Mouse (Mus musculus) embryonic facial prominence, embryonic 11.5 days (tissue): ENCODE measurements around the gene Crabp2. TPM values are rescaled to one million over a fixed set of nuclear protein-coding genes. Genes with fewer than 3 reads are reported as not detected.

Experiments used
- ATAC-seq: fragments of 200-750 bp; cut with Nextera tagmentation; replicated peaks from 2 replicates; pipeline ENCODE4 v1.8.0; 2017; ENCODE audit warnings: low read depth; ENCODE audit not compliant: insufficient number of reproducible peaks, low FRiP score, low TSS enrichment
- DNase-seq: peaks from one replicate; pipeline ENCODE4 v3.0.0-alpha.2; 2015; ENCODE audit warnings: low spot score
- H3K27ac ChIP-seq: fragments of 300-500 bp; sonication (generic); replicated peaks from 2 replicates; pipeline ENCODE4 v1.5.1; 2014; ENCODE audit warnings: mild to moderate bottlenecking, low read depth, low read length, control low read depth
- H3K27me3 ChIP-seq: fragments of 300-500 bp; sonication (generic); 2 replicates; pipeline ENCODE4 v1.6.1; 2014; ENCODE audit warnings: mild to moderate bottlenecking, low read length, moderate library complexity, mixed read lengths; ENCODE audit not compliant: control insufficient read depth, insufficient read depth
- H3K36me3 ChIP-seq: fragments of 300-500 bp; sonication (generic); replicated peaks from 2 replicates; pipeline ENCODE4 v1.6.1; 2014; ENCODE audit warnings: low read depth, mild to moderate bottlenecking, low read length, moderate library complexity, mixed read lengths; ENCODE audit not compliant: control insufficient read depth, insufficient read depth
- H3K4me1 ChIP-seq: fragments of 300-500 bp; sonication (generic); 2 replicates; pipeline ENCODE4 v1.6.1; 2014; ENCODE audit warnings: low read length, mixed read lengths; ENCODE audit not compliant: control insufficient read depth, insufficient read depth
- H3K4me2 ChIP-seq: fragments of 300-500 bp; sonication (generic); 2 replicates; pipeline ENCODE4 v1.6.1; 2014; ENCODE audit warnings: low read depth, mild to moderate bottlenecking, control low read depth, low read length, moderate library complexity
- H3K4me3 ChIP-seq: fragments of 300-500 bp; sonication (generic); 2 replicates; pipeline ENCODE4 v1.5.1; 2014; ENCODE audit warnings: low read depth, low read length, control low read depth
- H3K9ac ChIP-seq: fragments of 300-500 bp; sonication (generic); replicated peaks from 2 replicates; pipeline ENCODE4 v1.6.1; 2014; ENCODE audit warnings: mild to moderate bottlenecking, control low read depth, low read length
- H3K9me3 ChIP-seq: fragments of 300-500 bp; sonication (generic); replicated peaks from 2 replicates; pipeline ENCODE4 v1.6.1; 2016; ENCODE audit warnings: mild to moderate bottlenecking, low read length, inconsistent platforms, mixed read lengths; ENCODE audit not compliant: control insufficient read depth
- WGBS: fragments of 180-500 bp; shearing (Covaris S2); extraction: QIAGEN DNeasy Blood & Tissue Kit; methylation state at CpG from one replicate; pipeline ENCODE4 v1.1.7; 2014; 5-methylcytosine and 5-hydroxymethylcytosine counted together
- polyA plus RNA-seq: library from polyadenylated mRNA; unstranded; fragments of >200 nt; fragmentation: Nextera tagmentation; extraction: Ambion mirVana; gene quantifications from 2 replicates; pipeline ENCODE4 v1.2.1, GENCODE M21; 2014

Gene Crabp2
- polyA plus RNA-seq, 1 experiment from 2014 or later = 642 TPM

DNA sequence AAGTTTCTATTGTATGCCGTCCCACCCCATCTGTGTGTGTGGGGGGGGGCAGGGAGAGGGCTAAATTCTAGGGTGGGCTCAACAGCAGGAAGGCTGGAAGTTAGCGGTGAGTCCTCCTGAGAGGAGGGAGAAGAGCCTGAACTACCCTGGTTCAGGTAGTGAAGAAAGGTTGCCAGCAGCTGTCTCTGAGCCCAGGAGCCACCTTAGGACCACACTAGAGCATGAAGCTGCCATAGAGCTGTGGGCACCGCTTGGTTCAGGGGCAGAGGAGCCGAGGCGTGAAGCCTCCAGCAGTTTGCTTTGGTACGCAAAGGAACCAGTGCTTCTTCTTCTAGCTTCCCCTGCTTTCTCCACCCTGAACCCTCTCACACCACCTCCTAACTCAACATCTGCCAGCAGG lies 35.2 kb downstream of the Crabp2 start:
- ATAC-seq = no peak
- DNase-seq = no peak
- H3K4me2 ChIP-seq = peak overlapping the region; percentile 2; the same call in 1 of the 2 replicates
- peak overlapping the region; percentile 22 for H3K9ac ChIP-seq
- 45% methylated on average over 6 of the region's 6 CpGs for WGBS
- no peaks in the 10 kb centered on the region for H3K9me3 ChIP-seq
- H3K4me1 ChIP-seq = peaks cover 17% of the 10 kb centered on the region
- H3K4me3 ChIP-seq = no peak overlapping the region
- no peaks in the 10 kb centered on the region; the same call in 1 of the 2 replicates for H3K27me3 ChIP-seq
- H3K36me3 ChIP-seq = no peaks in the 10 kb centered on the region
- peak overlapping the region; percentile 60 for H3K27ac ChIP-seq

DNA sequence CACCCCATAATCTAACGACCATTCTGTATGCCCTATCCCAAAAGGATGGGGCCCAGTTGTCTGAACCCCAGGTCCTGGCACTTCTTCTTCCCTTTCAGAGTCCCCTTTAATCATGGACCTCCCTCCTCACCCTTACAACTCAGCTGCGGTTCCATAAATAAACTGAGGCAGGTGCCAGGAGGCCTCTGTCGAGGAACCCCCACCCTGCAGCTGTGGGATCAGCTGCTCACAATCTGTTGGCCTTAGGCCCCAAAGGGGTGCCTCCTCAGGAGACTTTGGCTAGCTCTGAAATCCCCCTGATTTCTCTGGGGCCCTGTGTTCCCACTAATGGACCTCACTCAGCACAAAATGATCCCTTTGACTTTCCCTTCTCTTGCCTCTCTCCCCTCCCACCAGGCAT lies 35.6 kb downstream of the Crabp2 start:
- peaks cover 17% of the 10 kb centered on the region for H3K4me1 ChIP-seq
- no peak overlapping the region for H3K4me2 ChIP-seq
- no peak overlapping the region for H3K27ac ChIP-seq
- no peak overlapping the region for H3K4me3 ChIP-seq
- H3K9ac ChIP-seq = no peak overlapping the region
- H3K9me3 ChIP-seq = no peaks in the 10 kb centered on the region
- WGBS = 50% methylated on average over 3 of the region's 3 CpGs
- ATAC-seq (no peak), DNase-seq (no peak)
- no peaks in the 10 kb centered on the region for H3K36me3 ChIP-seq
- peaks cover 1% of the 10 kb centered on the region; the same call in 1 of the 2 replicates for H3K27me3 ChIP-seq

DNA sequence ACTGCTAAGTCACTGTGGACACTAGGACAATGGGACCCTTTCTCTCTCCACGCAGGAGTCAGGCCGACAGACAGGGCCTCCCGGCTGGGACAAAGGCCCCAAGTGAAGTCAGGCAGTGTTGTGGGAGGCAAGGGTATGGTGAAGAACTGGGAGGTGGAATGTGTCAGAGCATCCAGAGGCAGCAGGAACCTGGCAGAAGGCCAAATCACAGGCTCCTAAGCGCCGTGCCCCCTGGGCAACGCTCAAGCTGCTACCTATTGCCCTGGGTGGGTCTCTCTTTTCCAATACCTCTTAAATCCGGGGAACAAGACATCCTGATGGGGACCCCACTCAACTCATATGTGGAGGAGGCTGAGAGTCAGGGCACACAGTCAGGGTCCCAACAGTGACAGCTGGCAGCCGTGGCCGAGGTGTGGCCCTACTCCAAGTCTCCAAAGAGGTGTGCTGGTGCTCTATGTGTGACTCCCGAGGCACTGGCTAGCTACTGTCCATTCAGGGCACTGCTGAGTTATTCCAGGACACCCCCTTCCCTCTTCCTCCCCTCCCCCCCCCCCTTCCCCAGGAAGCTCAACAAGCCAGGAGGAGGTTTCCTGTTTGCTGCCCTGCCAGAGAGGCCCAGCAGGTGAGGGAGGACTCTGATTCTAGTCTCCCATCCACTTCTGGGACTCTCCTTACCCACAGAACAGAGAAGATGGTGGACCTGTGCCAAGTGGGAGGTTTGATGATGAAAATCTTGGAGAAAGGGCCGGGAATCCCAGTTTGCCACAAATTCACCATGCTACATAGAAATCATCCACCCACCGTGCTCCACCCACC lies 37.2 kb downstream of the Crabp2 start:
- Histone ChIP-seq H3K4me2 (no peak overlapping the region), H3K36me3 (no peaks in the 10 kb centered on the region), H3K9me3 (no peaks in the 10 kb centered on the region), H3K27me3 (peaks cover 9% of the 10 kb centered on the region), H3K9ac (no peak overlapping the region), H3K4me3 (no peak overlapping the region), H3K27ac (no peak overlapping the region), H3K4me1 (peaks cover 17% of the 10 kb centered on the region)
- 45% methylated on average over 12 of the region's 12 CpGs for WGBS
- DNase-seq = no peak
- ATAC-seq = no peak

GRCm38 (mm10) chr3:87986868-87987267 lies 38.4 kb downstream of the Crabp2 start:
- Histone ChIP-seq H3K27ac (no peak overlapping the region), H3K4me2 (peak overlapping the region; percentile 77), H3K36me3 (no peaks in the 10 kb centered on the region), H3K9me3 (no peaks in the 10 kb centered on the region), H3K9ac (peak overlapping the region; percentile 18; the same call in 1 of the 2 replicates), H3K4me3 (peak overlapping the region; percentile 27), H3K4me1 (peaks cover 17% of the 10 kb centered on the region), H3K27me3 (peaks cover 12% of the 10 kb centered on the region)
- peak; percentile 100 for DNase-seq
- under 1% methylated on average over 17 of the region's 17 CpGs for WGBS
- ATAC-seq = peak; percentile 79

GRCm38 (mm10) chr3:87987633-87988032 lies 39.2 kb downstream of the Crabp2 start:
- Histone ChIP-seq H3K4me3 (peak overlapping the region; percentile 27), H3K4me2 (peak overlapping the region; percentile 77), H3K36me3 (no peaks in the 10 kb centered on the region), H3K9ac (peak overlapping the region; percentile 58), H3K27me3 (peaks cover 16% of the 10 kb centered on the region), H3K9me3 (no peaks in the 10 kb centered on the region), H3K4me1 (peaks cover 11% of the 10 kb centered on the region), H3K27ac (no peak overlapping the region)
- under 1% methylated on average over 15 of the region's 15 CpGs for WGBS
- DNase-seq (peak; percentile 79), ATAC-seq (peak; percentile 22; the same call in 1 of the 2 replicates)

DNA sequence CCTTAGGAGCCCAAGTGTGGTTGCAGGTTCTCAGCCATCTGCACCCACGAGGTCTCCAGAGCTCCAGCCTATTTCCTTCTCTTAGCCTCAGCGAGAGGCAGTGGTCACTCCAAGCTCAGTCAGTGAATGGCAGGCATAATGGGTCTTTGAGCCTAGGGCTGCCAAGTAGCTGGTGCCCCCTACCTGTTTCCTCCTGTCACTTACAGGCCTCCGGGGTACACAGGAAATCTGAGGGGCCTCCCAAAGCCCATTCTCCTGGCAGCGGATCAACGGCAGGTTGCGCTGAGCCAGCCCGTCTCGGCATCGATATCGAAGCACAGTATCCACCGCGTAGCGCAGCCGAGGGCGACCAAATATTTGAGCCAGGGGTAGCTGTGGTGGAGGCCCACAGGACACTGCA lies 39.6 kb downstream of the Crabp2 start:
- H3K4me1 ChIP-seq = peaks cover 7% of the 10 kb centered on the region
- no peak for ATAC-seq
- 4% methylated on average over 15 of the region's 15 CpGs for WGBS
- peak overlapping the region; percentile 77 for H3K4me2 ChIP-seq
- H3K9ac ChIP-seq = peak overlapping the region; percentile 58
- no peak for DNase-seq
- peaks cover 19% of the 10 kb centered on the region for H3K27me3 ChIP-seq
- no peaks in the 10 kb centered on the region for H3K36me3 ChIP-seq
- H3K27ac ChIP-seq = no peak overlapping the region
- H3K9me3 ChIP-seq = no peaks in the 10 kb centered on the region
- peak overlapping the region; percentile 27; the same call in 1 of the 2 replicates for H3K4me3 ChIP-seq

GRCm38 (mm10) chr3:87989935-87990334 lies 41.5 kb downstream of the Crabp2 start:
- Histone ChIP-seq H3K27ac (no peak overlapping the region), H3K4me3 (no peak overlapping the region), H3K36me3 (no peaks in the 10 kb centered on the region), H3K9me3 (no peaks in the 10 kb centered on the region), H3K4me1 (peaks cover 2% of the 10 kb centered on the region), H3K9ac (no peak overlapping the region), H3K4me2 (no peak overlapping the region), H3K27me3 (peaks cover 23% of the 10 kb centered on the region)
- DNase-seq (no peak), ATAC-seq (no peak)
- 18% methylated on average over 10 of the region's 10 CpGs for WGBS

DNA sequence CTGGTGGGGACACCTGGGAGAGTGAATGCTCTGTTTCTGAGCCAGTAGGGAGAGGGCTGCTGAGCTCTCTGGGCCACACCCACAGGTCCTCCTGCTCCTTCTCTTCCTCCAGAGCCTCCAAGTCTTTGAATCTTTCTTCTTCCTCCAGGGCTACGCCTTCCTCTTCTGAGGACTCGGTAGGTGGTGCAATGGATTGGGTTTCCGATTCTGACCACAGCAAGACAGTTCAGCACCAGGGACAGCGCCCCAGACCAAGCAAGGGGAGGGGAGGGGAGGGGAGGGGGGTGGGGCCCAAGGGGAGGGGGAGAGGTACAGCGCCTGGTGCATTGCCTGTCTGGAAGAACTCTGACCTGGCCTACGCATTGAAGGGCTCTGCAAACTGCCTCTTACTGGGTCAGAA lies 45.0 kb downstream of the Crabp2 start:
- Histone ChIP-seq H3K4me2 (no peak overlapping the region), H3K27ac (no peak overlapping the region), H3K36me3 (no peaks in the 10 kb centered on the region), H3K27me3 (peaks cover 58% of the 10 kb centered on the region), H3K9ac (no peak overlapping the region), H3K9me3 (no peaks in the 10 kb centered on the region), H3K4me3 (no peak overlapping the region), H3K4me1 (peaks cover 2% of the 10 kb centered on the region)
- 0% methylated on average over 6 of the region's 6 CpGs for WGBS
- ATAC-seq = no peak
- DNase-seq = peak; percentile 82
